Mouse (Mus musculus) thymus, adult 2 months (tissue): ENCODE results near the gene Gm13889. TPM values are rescaled to one million over a fixed set of nuclear protein-coding genes. Genes with fewer than 3 reads are reported as not detected.

Source experiments
- DNase-seq: peaks from one replicate; pipeline ENCODE4 v3.0.0; 2021
- H3K27ac ChIP-seq: fragments of 200-500 bp; 2 replicates; pipeline ENCODE4 v1.5.1; 2012; ENCODE audit warnings: low read length, control low read depth; ENCODE audit not compliant: control insufficient read depth, insufficient read depth
- H3K27me3 ChIP-seq: fragments of 200-500 bp; 2 replicates; pipeline ENCODE4 v1.6.1; 2012; ENCODE audit warnings: mild to moderate bottlenecking, low read length, moderate library complexity, mixed read lengths; ENCODE audit not compliant: control insufficient read depth, insufficient read depth
- H3K36me3 ChIP-seq: fragments of 200-500 bp; 2 replicates; pipeline ENCODE4 v1.6.1; 2012; ENCODE audit warnings: mild to moderate bottlenecking, low read length, moderate library complexity; ENCODE audit not compliant: control insufficient read depth, insufficient read depth
- H3K4me1 ChIP-seq: fragments of 200-500 bp; replicated peaks from 2 replicates; pipeline ENCODE4 v1.6.1; 2012; ENCODE audit warnings: low read length; ENCODE audit not compliant: control insufficient read depth, insufficient read depth
- H3K4me3 ChIP-seq: fragments of 200-500 bp; 2 replicates; pipeline ENCODE4 v1.5.1; 2012; ENCODE audit warnings: mild to moderate bottlenecking, low read length, control low read depth, moderate library complexity; ENCODE audit not compliant: control insufficient read depth, insufficient read depth
- CTCF ChIP-seq: fragments of 200-500 bp; IDR thresholded peaks from 2 replicates; pipeline ENCODE4 v1.5.1; 2012; ENCODE audit warnings: mild to moderate bottlenecking, control low read depth, low read length, moderate library complexity, borderline replicate concordance; ENCODE audit not compliant: control insufficient read depth, poor library complexity, insufficient read depth; ENCODE audit errors: extremely low read depth
- POLR2A ChIP-seq: fragments of 200-500 bp; IDR thresholded peaks from 2 replicates; pipeline ENCODE4 v1.6.1; 2012; ENCODE audit warnings: mild to moderate bottlenecking, low read length, control low read depth, moderate library complexity; ENCODE audit not compliant: control insufficient read depth, poor library complexity, insufficient read depth; ENCODE audit errors: extremely low read depth
- WGBS: fragments of 180-500 bp; shearing (Covaris S2); methylation state at CpG from one replicate; pipeline ENCODE4 v1.1.7; 2018; 5-methylcytosine and 5-hydroxymethylcytosine counted together
- polyA plus RNA-seq: library from polyadenylated mRNA; depleted of rRNA; stranded (reverse); fragments of >200 nt; gene quantifications from 2 replicates; pipeline ENCODE4 v1.2.3, GENCODE M21; 2012; rRNA removed

The Gm13889 gene
- polyA plus RNA-seq, 1 experiment: 7.4 TPM

DNA sequence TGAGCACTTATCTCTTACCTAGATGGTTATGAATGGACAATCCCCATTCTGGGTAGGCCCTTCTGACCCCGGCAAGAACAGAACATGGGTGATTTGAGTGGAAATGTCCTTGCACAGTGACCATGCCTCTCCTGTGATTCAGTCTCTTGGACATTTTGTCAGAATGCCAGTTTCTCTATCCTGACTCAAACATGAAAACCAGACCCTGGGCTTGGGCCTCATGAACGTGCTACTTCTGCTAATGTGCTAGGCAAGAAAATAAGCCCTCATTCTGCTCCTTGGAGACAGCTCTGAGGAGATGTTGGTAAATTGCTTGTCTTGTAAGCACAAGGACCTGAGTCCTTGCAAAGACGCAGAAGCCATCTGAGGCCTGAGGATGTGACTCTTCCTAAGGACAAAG, 37.9 kb downstream of the Gm13889 start:
- no peaks in the 10 kb centered on the region for H3K4me1 ChIP-seq
- no peaks in the 10 kb centered on the region for H3K36me3 ChIP-seq
- WGBS: 87% methylated on average over 3 of the region's 3 CpGs
- no peak for DNase-seq
- TF ChIP-seq POLR2A: no peak
- no peak for TF ChIP-seq CTCF
- no peaks in the 10 kb centered on the region for H3K27me3 ChIP-seq
- no peak overlapping the region for H3K27ac ChIP-seq
- no peak overlapping the region for H3K4me3 ChIP-seq

DNA sequence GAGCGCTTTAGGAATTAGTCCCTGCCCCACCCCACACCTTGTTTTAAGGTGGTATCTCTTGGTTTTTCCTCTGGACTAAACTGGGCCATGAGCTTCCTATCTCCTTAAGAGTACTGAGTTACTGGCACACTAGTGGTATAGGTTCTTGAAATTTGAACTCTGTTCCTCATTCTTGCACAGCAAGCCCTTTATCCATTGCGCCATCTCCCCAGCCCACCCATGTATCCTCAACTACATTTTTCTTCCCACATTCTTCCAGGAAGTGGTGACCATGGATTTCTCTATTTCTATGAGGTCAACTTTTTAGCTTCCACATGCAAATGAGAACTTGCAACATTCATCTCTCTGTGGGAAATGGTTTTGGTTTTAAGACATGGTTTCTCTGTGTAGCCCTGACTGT, 43.4 kb downstream of the Gm13889 start:
- Histone ChIP-seq H3K4me1 (no peaks in the 10 kb centered on the region), H3K27ac (no peak overlapping the region), H3K27me3 (no peaks in the 10 kb centered on the region), H3K36me3 (no peaks in the 10 kb centered on the region), H3K4me3 (no peak overlapping the region)
- no peak for DNase-seq
- TF ChIP-seq POLR2A (no peak), CTCF (no peak)
- WGBS: 96% methylated on average over 2 of the region's 2 CpGs

DNA sequence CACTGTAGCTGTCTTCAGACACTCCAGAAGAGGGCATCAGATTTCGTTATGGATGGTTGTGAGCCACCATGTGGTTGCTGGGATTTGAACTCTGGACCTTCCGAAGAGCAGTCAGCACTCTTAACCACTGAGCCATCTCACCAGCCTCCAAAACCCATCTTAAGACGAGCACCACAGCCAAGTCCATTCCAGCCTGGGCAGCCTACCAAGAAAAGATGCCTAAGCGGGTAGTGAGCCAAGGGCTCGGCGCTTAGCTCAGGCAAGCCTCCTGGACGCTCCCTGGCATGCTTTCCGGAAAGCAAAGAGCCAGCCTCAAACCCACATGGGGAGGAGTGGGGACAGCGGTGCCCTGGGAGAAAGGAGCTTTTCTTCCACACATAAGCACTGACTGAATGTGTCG, 45.1 kb downstream of the Gm13889 start:
- 94% methylated on average over 10 of the region's 10 CpGs for WGBS
- TF ChIP-seq CTCF (no peak), POLR2A (no peak)
- H3K27me3 ChIP-seq: no peaks in the 10 kb centered on the region
- no peak overlapping the region for H3K27ac ChIP-seq
- DNase-seq: no peak
- no peaks in the 10 kb centered on the region for H3K4me1 ChIP-seq
- no peak overlapping the region for H3K4me3 ChIP-seq
- H3K36me3 ChIP-seq: no peaks in the 10 kb centered on the region

DNA sequence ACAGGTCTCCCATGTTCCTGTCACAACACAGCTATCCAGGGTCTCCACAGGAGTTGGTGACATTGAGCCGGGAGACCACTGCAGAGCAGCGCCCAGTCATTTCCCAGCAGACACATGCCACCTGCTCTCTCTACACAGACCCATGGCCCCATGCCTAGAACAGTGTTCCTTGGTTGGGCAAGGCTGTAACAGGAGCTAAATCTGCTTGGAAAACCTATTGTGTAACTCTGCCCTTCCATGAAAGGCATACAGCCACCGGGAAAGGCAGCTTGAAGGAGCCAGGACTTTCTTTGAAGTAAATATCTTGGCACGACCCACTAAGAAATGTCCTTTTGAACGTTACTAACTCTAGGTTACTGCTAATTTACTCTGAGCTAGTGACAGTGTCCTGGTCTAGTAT, 47.3 kb downstream of the Gm13889 start:
- TF ChIP-seq POLR2A (no peak), CTCF (no peak)
- 75% methylated on average over 5 of the region's 5 CpGs for WGBS
- Histone ChIP-seq H3K27me3 (no peaks in the 10 kb centered on the region), H3K36me3 (no peaks in the 10 kb centered on the region), H3K4me1 (no peaks in the 10 kb centered on the region), H3K27ac (no peak overlapping the region), H3K4me3 (no peak overlapping the region)
- DNase-seq: no peak

DNA sequence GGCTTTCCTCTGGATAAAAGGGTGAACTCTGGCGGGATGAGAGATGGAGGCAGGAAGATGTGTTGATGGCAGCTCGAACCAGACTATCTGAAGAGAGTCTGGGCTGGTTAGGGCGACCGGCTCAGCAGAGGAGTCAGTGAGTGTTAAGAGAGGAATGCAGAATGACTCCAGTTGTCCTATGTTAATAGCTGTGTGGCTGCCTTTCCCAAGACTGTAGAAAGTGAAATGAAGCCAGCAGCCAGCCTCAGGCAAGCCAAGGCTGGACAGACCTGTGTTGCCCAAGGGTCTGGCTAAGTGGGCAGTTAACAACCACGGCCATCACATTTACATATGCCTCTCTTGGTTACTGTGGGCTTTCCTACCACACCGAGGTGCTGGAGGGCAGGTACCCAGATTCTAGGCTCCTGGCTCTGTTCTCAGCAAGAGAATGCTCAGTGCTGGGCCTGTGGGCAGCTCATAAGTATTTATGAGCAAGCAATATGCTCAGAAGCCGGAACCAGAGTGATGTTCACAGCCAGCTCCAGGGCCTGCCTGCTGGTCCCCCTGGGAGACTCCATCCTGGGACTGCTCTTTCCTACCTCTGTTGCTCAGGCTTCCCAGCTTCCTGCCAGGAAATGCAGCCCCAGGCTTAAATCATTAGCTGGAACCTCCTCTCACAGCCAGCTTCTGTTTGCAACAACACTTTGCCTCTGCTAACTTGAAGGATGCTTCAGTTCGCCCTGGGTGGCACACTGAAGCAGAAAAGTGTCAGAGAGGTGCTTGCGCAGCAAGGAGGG, 49.3 kb downstream of the Gm13889 start:
- TF ChIP-seq POLR2A (no peak), CTCF (no peak)
- DNase-seq: no peak
- H3K27ac ChIP-seq: no peak overlapping the region
- no peak overlapping the region for H3K4me3 ChIP-seq
- no peaks in the 10 kb centered on the region for H3K36me3 ChIP-seq
- no peaks in the 10 kb centered on the region for H3K27me3 ChIP-seq
- WGBS: 90% methylated on average over 9 of the region's 9 CpGs
- H3K4me1 ChIP-seq: no peaks in the 10 kb centered on the region

DNA sequence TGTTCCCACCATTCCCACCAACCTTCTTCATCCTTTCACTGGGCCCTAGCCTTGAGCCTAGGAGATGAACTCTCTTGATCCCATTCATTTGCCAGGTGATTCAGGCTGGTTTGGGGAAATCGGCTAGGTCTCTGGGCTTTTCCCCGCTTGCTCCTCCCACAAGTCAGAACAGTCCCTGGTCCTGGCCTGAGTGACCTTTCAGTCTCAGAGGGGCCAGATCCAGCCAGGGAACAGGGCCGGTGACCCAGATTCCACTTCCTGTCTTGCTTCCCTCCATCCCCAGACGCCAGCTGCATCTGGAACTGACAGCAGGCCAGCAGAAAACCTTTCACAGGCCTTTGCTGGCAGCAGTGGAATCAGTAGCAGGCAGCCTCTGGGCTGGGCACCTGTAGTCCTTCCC, 50.7 kb downstream of the Gm13889 start:
- no peak for TF ChIP-seq CTCF
- no peak for TF ChIP-seq POLR2A
- WGBS: 74% methylated on average over 4 of the region's 4 CpGs
- DNase-seq: no peak
- Histone ChIP-seq H3K27me3 (no peaks in the 10 kb centered on the region), H3K36me3 (no peaks in the 10 kb centered on the region), H3K4me1 (no peaks in the 10 kb centered on the region), H3K27ac (no peak overlapping the region), H3K4me3 (no peak overlapping the region)

Other genes starting within 250 kb of the Gm13889 start
- 44.3 and 46.6 TPM in 2 replicates for gene Ext2, start 134.6 kb downstream of the Gm13889 start, polyA plus RNA-seq
- gene Accs, start 107.3 kb downstream of the Gm13889 start, polyA plus RNA-seq: 30.3 and 30.4 TPM in 2 replicates
- gene Accsl, start 88.0 kb downstream of the Gm13889 start, polyA plus RNA-seq: 0.23 and 0.46 TPM in 2 replicates
- gene Gm27027, start 39.2 kb upstream of the Gm13889 start, polyA plus RNA-seq: not detected in 2 replicates
- gene Alkbh3, start 53.6 kb upstream of the Gm13889 start, polyA plus RNA-seq: 44.5 and 54.3 TPM in 2 replicates
- gene Hsd17b12, start 200.8 kb upstream of the Gm13889 start, polyA plus RNA-seq: 15.2 and 18.5 TPM in 2 replicates